In genomic region chr15:89147024-89147423, GRCm38 (mm10) we compare ENCODE assay signal across 9 mouse cellular contexts. TPM values are rescaled to one million over a fixed set of nuclear protein-coding genes. Genes with fewer than 3 reads are reported as not detected.
A peak's percentile ranks its signal among the peaks of the same experiment; 100 is the strongest.
DNase-seq lines count a peak whose midpoint lies in the region; ATAC-seq and TF ChIP-seq lines count a peak whose summit lies in the region.
"Had no signal": no experiment of that assay in that cellular context is flagged by ENCODE, and none has a peak within 500 bp of the region (broad histone marks: within the 10 kb centered on the region; RNA-seq: fewer than 3 reads in every experiment).

No protein-coding gene starts in this region.

- DNase-seq in left cerebral cortex, postnatal 25 days (ENCODE audit: low spot score in 2 of 2), result peak; percentile 45 to 75
- DNase-seq in left cerebral cortex, adult 11 months (ENCODE audit: low spot score), result no peak
- DNase-seq in brain, embryonic 14.5 days (ENCODE audit: low read depth), result peak; percentile 60
- DNase-seq in kidney, postnatal 36 days, result peak; percentile 46 to 69
- DNase-seq in frontal cortex, postnatal 10 days (ENCODE audit: low spot score in 2 of 2), result no peak

- 10% methylated on average over 16 of the region's 16 CpGs for WGBS in heart, embryonic 15.5 days
- 10% methylated on average over 16 of the region's 16 CpGs for WGBS in neural tube, embryonic 12.5 days

- intact Hi-C loops in left cerebral cortex, postnatal 25 days (cut with DNase I), result no loop called here

- H3K9ac ChIP-seq in heart, embryonic 15.5 days, result no peak overlapping the region
- H3K9ac ChIP-seq in neural tube, embryonic 12.5 days, result peak overlapping the region; percentile 64; the same call in 1 of the 2 replicates

- H3K4me2 ChIP-seq in heart, embryonic 15.5 days, result peak overlapping the region; percentile 51
- H3K4me2 ChIP-seq in neural tube, embryonic 12.5 days (replicated peaks), result peak overlapping the region; percentile 85

- H3K4me1 ChIP-seq in heart, embryonic 15.5 days (replicated peaks), result peaks cover 37% of the 10 kb centered on the region
- peaks cover 44% of the 10 kb centered on the region for H3K4me1 ChIP-seq in neural tube, embryonic 12.5 days

- no peak overlapping the region for H3K27ac ChIP-seq in heart, embryonic 15.5 days
- peak overlapping the region; percentile 26; the same call in 1 of the 2 replicates for H3K27ac ChIP-seq in neural tube, embryonic 12.5 days
- H3K27ac ChIP-seq: macrophage had no signal

- H3K9me3 ChIP-seq in heart, embryonic 15.5 days (replicated peaks), result no peaks in the 10 kb centered on the region
- no peaks in the 10 kb centered on the region for H3K9me3 ChIP-seq in neural tube, embryonic 12.5 days

- ATAC-seq in heart, embryonic 15.5 days (replicated peaks; ENCODE audit: insufficient number of reproducible peaks, insufficient read depth, low FRiP score, low read depth), result no peak
- ATAC-seq in neural tube, embryonic 12.5 days (ENCODE audit: low FRiP score, low read depth), result no peak
- no peak for ATAC-seq in monocyte, adult 5-6 weeks (replicated peaks; ENCODE audit: insufficient number of reproducible peaks, low FRiP score, low TSS enrichment, poor library complexity, severe bottlenecking)

- H3K4me3 ChIP-seq in heart, embryonic 15.5 days, result peak overlapping the region; percentile 30
- H3K4me3 ChIP-seq in neural tube, embryonic 12.5 days, result peak overlapping the region; percentile 32

- TF ChIP-seq CTCF in brain, embryonic 14.5 days (IDR thresholded peaks at IDR 0.05; ENCODE audit: borderline replicate concordance, extremely low read depth, insufficient read depth, insufficient read length), result no peak

- no peak for TF ChIP-seq POLR2A in brain, embryonic 14.5 days (IDR thresholded peaks at IDR 0.05; ENCODE audit: borderline replicate concordance, extremely low read depth, insufficient read depth, insufficient read length, poor library complexity, severe bottlenecking)

- H3K36me3 ChIP-seq in heart, embryonic 15.5 days, result no peaks in the 10 kb centered on the region
- peaks cover 32% of the 10 kb centered on the region for H3K36me3 ChIP-seq in neural tube, embryonic 12.5 days

- H3K27me3 ChIP-seq in heart, embryonic 15.5 days, result peaks cover 74% of the 10 kb centered on the region
- peaks cover 17% of the 10 kb centered on the region; the same call in 1 of the 2 replicates for H3K27me3 ChIP-seq in neural tube, embryonic 12.5 days (replicated peaks)

RNA-seq across cellular contexts. Expression of gene Mapk11, which starts 2.4 kb away (rescaled TPM):
- 10 to 100 TPM; 47.1 to 51.1 TPM for total RNA-seq in left cerebral cortex, postnatal 25 days (2021)
- 61.9 and 75.4 TPM in 2 replicates for polyA plus RNA-seq in brain, embryonic 14.5 days (2012; rRNA removed)
- polyA plus RNA-seq in heart, embryonic 15.5 days (2015; fragmentation: Nextera tagmentation; extraction: Ambion mirVana), result 3.1 and 4.1 TPM in 2 replicates
- polyA plus RNA-seq in neural tube, embryonic 12.5 days (2016; fragmentation: Nextera tagmentation; extraction: Ambion mirVana), result 45.7 and 46.6 TPM in 2 replicates
- 4.5 to 6.6 TPM (median 4.6 TPM) in 3 replicates for total RNA-seq in monocyte, adult 5-6 weeks (2017)

RNA-seq across cellular contexts. Expression of gene Mapk12, which starts 6.5 kb away (rescaled TPM):
- 1 to 10 TPM; 5.9 to 7.6 TPM for total RNA-seq in left cerebral cortex, postnatal 25 days (2021)
- polyA plus RNA-seq in brain, embryonic 14.5 days (2012; rRNA removed), result 12.8 and 15.5 TPM in 2 replicates
- polyA plus RNA-seq in heart, embryonic 15.5 days (2015; fragmentation: Nextera tagmentation; extraction: Ambion mirVana), result 16.0 and 19.1 TPM in 2 replicates
- polyA plus RNA-seq in neural tube, embryonic 12.5 days (2016; fragmentation: Nextera tagmentation; extraction: Ambion mirVana), result 11.7 and 13.4 TPM in 2 replicates
- 0.39 to 5.8 TPM (median 3.7 TPM) in 3 replicates for total RNA-seq in monocyte, adult 5-6 weeks (2017)

RNA-seq across cellular contexts. Expression of gene Hdac10, which starts 18.5 kb away (rescaled TPM):
- 10 to 100 TPM; 13.1 to 13.3 TPM for total RNA-seq in left cerebral cortex, postnatal 25 days (2021)
- 33.1 and 58.3 TPM in 2 replicates for polyA plus RNA-seq in brain, embryonic 14.5 days (2012; rRNA removed)
- 14.8 and 18.2 TPM in 2 replicates for polyA plus RNA-seq in heart, embryonic 15.5 days (2015; fragmentation: Nextera tagmentation; extraction: Ambion mirVana)
- 23.6 and 25.1 TPM in 2 replicates for polyA plus RNA-seq in neural tube, embryonic 12.5 days (2016; fragmentation: Nextera tagmentation; extraction: Ambion mirVana)
- 19.4 to 24.3 TPM (median 20.6 TPM) in 3 replicates for total RNA-seq in monocyte, adult 5-6 weeks (2017)

RNA-seq across cellular contexts. Expression of gene Tubgcp6, which starts 24.1 kb away (rescaled TPM):
- 10 to 100 TPM; 26.3 to 27.7 TPM for total RNA-seq in left cerebral cortex, postnatal 25 days (2021)
- polyA plus RNA-seq in brain, embryonic 14.5 days (2012; rRNA removed), result 45.9 and 50.3 TPM in 2 replicates
- 7.9 and 10.6 TPM in 2 replicates for polyA plus RNA-seq in heart, embryonic 15.5 days (2015; fragmentation: Nextera tagmentation; extraction: Ambion mirVana)
- polyA plus RNA-seq in neural tube, embryonic 12.5 days (2016; fragmentation: Nextera tagmentation; extraction: Ambion mirVana), result 18.7 and 20.6 TPM in 2 replicates
- total RNA-seq in monocyte, adult 5-6 weeks (2017), result 11.0 to 27.3 TPM (median 26.4 TPM) in 3 replicates

RNA-seq across cellular contexts. Expression of gene Plxnb2, which starts 33.6 kb away (rescaled TPM):
- total RNA-seq in left cerebral cortex, postnatal 25 days (2021), result 10 to 100 TPM; 43.4 to 44.9 TPM
- 194 and 213 TPM in 2 replicates for polyA plus RNA-seq in brain, embryonic 14.5 days (2012; rRNA removed)
- polyA plus RNA-seq in heart, embryonic 15.5 days (2015; fragmentation: Nextera tagmentation; extraction: Ambion mirVana), result 76.5 and 109 TPM in 2 replicates
- 123 and 126 TPM in 2 replicates for polyA plus RNA-seq in neural tube, embryonic 12.5 days (2016; fragmentation: Nextera tagmentation; extraction: Ambion mirVana)
- 145 to 153 TPM (median 153 TPM) in 3 replicates for total RNA-seq in monocyte, adult 5-6 weeks (2017)

Comparison
In these comparisons a context has a peak if more than half of its experiments do, and no peak if none do; other contexts are left out.
1. DNase-seq: peak in left cerebral cortex, postnatal 25 days (2 of 2), brain, embryonic 14.5 days (single experiment) and kidney, postnatal 36 days (2 of 2); none in left cerebral cortex, adult 11 months (single experiment) and frontal cortex, postnatal 10 days (0 of 2).